Mouse (Mus musculus) CH12.LX (cell line): ENCODE data around the gene Zfp472. TPM values are rescaled to one million over a fixed set of nuclear protein-coding genes. Genes with fewer than 3 reads are reported as not detected.

ENCODE experiments used
- DNase-seq: peaks from one replicate; pipeline ENCODE4 v3.0.0-alpha.2; 2013; ENCODE audit errors: extremely low read depth
- H3K27ac ChIP-seq: 2 replicates; pipeline ENCODE4 v1.5.1; 2012; ENCODE audit warnings: low read depth, mild to moderate bottlenecking, control low read depth, moderate library complexity; ENCODE audit not compliant: insufficient read depth
- H3K27me3 ChIP-seq: replicated peaks from 2 replicates; pipeline ENCODE3; 2012; ENCODE audit warnings: inconsistent platforms
- H3K36me3 ChIP-seq, 2 experiments: replicated peaks in 1 of 2; 2 replicates each; pipeline versions ENCODE3 to v1.6.1; 2012; ENCODE audit warnings: inconsistent platforms in 1 of 2, low read length in 1 of 2, mild to moderate bottlenecking in 1 of 2, mixed read lengths in 1 of 2, moderate library complexity in 1 of 2; ENCODE audit not compliant: control insufficient read depth in 1 of 2, insufficient read depth in 1 of 2
- H3K4me1 ChIP-seq, 2 experiments: 2 replicates each; pipeline ENCODE4 v1.6.1; 2012; ENCODE audit warnings: inconsistent platforms in 1 of 2, moderate library complexity in 1 of 2; ENCODE audit not compliant: insufficient read depth in 2 of 2, control insufficient read depth in 1 of 2
- H3K4me2 ChIP-seq: 2 replicates; pipeline ENCODE4 v1.6.1; 2012; ENCODE audit warnings: low read depth, mild to moderate bottlenecking, control low read depth; ENCODE audit not compliant: poor library complexity, insufficient read depth, severe bottlenecking
- H3K4me3 ChIP-seq, 3 experiments: fragments of 150-350 bp in 1 of 3; sonication (generic) in 1 of 3; replicated peaks in 1 of 3; 2 replicates each; pipeline versions ENCODE3 to v1.5.1; 2011 to 2012; ENCODE audit warnings: low read depth in 2 of 3, low read length in 2 of 3, mild to moderate bottlenecking in 2 of 3, moderate library complexity in 2 of 3, control low read depth in 1 of 3, improper control_type of control experiment in 1 of 3, inconsistent platforms in 1 of 3, mixed read lengths in 1 of 3; ENCODE audit not compliant: poor library complexity in 1 of 3
- H3K79me2 ChIP-seq: replicated peaks from 2 replicates; pipeline ENCODE4 v1.6.1; 2012; ENCODE audit warnings: mild to moderate bottlenecking, moderate library complexity; ENCODE audit not compliant: control insufficient read depth, poor library complexity, insufficient read depth, severe bottlenecking; ENCODE audit errors: extremely low read depth
- H3K9ac ChIP-seq: 2 replicates; pipeline ENCODE4 v1.6.1; 2012; ENCODE audit warnings: low read depth, mild to moderate bottlenecking, control low read depth, moderate library complexity; ENCODE audit not compliant: insufficient read depth
- H3K9me3 ChIP-seq: replicated peaks from 2 replicates; pipeline ENCODE3; 2012; ENCODE audit warnings: low read length, inconsistent platforms, mixed read lengths
- CHD1 ChIP-seq: IDR thresholded peaks from 2 replicates; pipeline ENCODE4 v1.6.1; 2012; ENCODE audit warnings: low read depth, low read length, improper control_type of control experiment, inconsistent platforms
- CHD2 ChIP-seq: IDR thresholded peaks from 2 replicates; pipeline ENCODE4 v1.6.1; 2011; ENCODE audit warnings: low read length, improper control_type of control experiment
- CTCF ChIP-seq, 2 experiments: IDR thresholded peaks in 1 of 2; conservative IDR thresholded peaks in 1 of 2; 2 replicates each; pipeline ENCODE4 v1.5.1; 2011 to 2012; ENCODE audit warnings: low read depth in 2 of 2, low read length in 2 of 2, improper control_type of control experiment in 1 of 2, inconsistent platforms in 1 of 2, mild to moderate bottlenecking in 1 of 2, moderate library complexity in 1 of 2
- ELF1 ChIP-seq: IDR thresholded peaks from 2 replicates; pipeline ENCODE4 v1.6.1; 2014; ENCODE audit warnings: low read depth, mild to moderate bottlenecking, inconsistent platforms, low read length, improper control_type of control experiment
- EP300 ChIP-seq: IDR thresholded peaks from 2 replicates; pipeline ENCODE4 v1.6.1; 2011; ENCODE audit warnings: low read length, improper control_type of control experiment
- ETS1 ChIP-seq: conservative IDR thresholded peaks from 2 replicates; pipeline ENCODE4 v1.6.1; 2012; ENCODE audit warnings: low read depth, mild to moderate bottlenecking, inconsistent platforms, low read length, improper control_type of control experiment, moderate library complexity
- JUN ChIP-seq: IDR thresholded peaks from 2 replicates; pipeline ENCODE4 v1.6.1; 2011; ENCODE audit warnings: low read depth, mild to moderate bottlenecking, low read length, improper control_type of control experiment, moderate library complexity; ENCODE audit not compliant: insufficient read depth
- JUND ChIP-seq: conservative IDR thresholded peaks from 2 replicates; pipeline ENCODE4 v1.6.1; 2011; ENCODE audit warnings: low read depth, low read length, improper control_type of control experiment
- MAX ChIP-seq: IDR thresholded peaks from 2 replicates; pipeline ENCODE4 v1.6.1; 2011; ENCODE audit warnings: low read length, improper control_type of control experiment
- MAZ ChIP-seq: IDR thresholded peaks from 2 replicates; pipeline ENCODE4 v1.6.1; 2012; ENCODE audit warnings: low read depth, mild to moderate bottlenecking, inconsistent platforms, low read length, improper control_type of control experiment, moderate library complexity
- MEF2A ChIP-seq: IDR thresholded peaks from 2 replicates; pipeline ENCODE4 v1.6.1; 2014; ENCODE audit warnings: low read depth, mild to moderate bottlenecking, inconsistent platforms, low read length, improper control_type of control experiment, borderline replicate concordance
- MYC ChIP-seq: IDR thresholded peaks from 2 replicates; pipeline ENCODE4 v1.6.1; 2011; ENCODE audit warnings: low read depth, mild to moderate bottlenecking, improper control_type of control experiment, low read length
- NRF1 ChIP-seq: IDR thresholded peaks from 2 replicates; pipeline ENCODE4 v1.6.1; 2014; ENCODE audit warnings: low read depth, mild to moderate bottlenecking, inconsistent platforms, low read length, improper control_type of control experiment, moderate library complexity
- PAX5 ChIP-seq: IDR thresholded peaks from 2 replicates; pipeline ENCODE4 v1.6.1; 2012; ENCODE audit warnings: low read length, inconsistent platforms, mixed read lengths
- POLR2A ChIP-seq: IDR thresholded peaks from 2 replicates; pipeline ENCODE4 v1.6.1; 2011; ENCODE audit warnings: low read depth, mild to moderate bottlenecking, improper control_type of control experiment, low read length
- RAD21 ChIP-seq: IDR thresholded peaks from 2 replicates; pipeline ENCODE4 v1.6.1; 2011; ENCODE audit warnings: low read depth, mild to moderate bottlenecking, low read length, improper control_type of control experiment, moderate library complexity
- SMC3 ChIP-seq: IDR thresholded peaks from 2 replicates; pipeline ENCODE4 v1.6.1; 2011; ENCODE audit warnings: low read depth, low read length, improper control_type of control experiment
- TBP ChIP-seq: conservative IDR thresholded peaks from 2 replicates; pipeline ENCODE4 v1.6.1; 2011; ENCODE audit warnings: low read depth, low read length, improper control_type of control experiment
- TCF12 ChIP-seq: IDR thresholded peaks from 2 replicates; pipeline ENCODE4 v1.6.1; 2014; ENCODE audit warnings: low read depth, mild to moderate bottlenecking, inconsistent platforms, low read length, improper control_type of control experiment
- USF1 ChIP-seq: IDR thresholded peaks from 2 replicates; pipeline ENCODE4 v1.6.1; 2014; ENCODE audit warnings: low read depth, mild to moderate bottlenecking, inconsistent platforms, low read length, improper control_type of control experiment
- ZKSCAN1 ChIP-seq: IDR thresholded peaks from 2 replicates; pipeline ENCODE4 v1.6.1; 2012; ENCODE audit warnings: low read depth, inconsistent platforms, low read length, improper control_type of control experiment, borderline replicate concordance
- ZMIZ1 ChIP-seq: IDR thresholded peaks from 2 replicates; pipeline ENCODE4 v1.6.1; 2012; ENCODE audit warnings: low read depth, mild to moderate bottlenecking, inconsistent platforms, low read length, improper control_type of control experiment
- ZNF384 ChIP-seq: IDR thresholded peaks from 2 replicates; pipeline ENCODE4 v1.6.1; 2012; ENCODE audit warnings: low read depth, low read length, improper control_type of control experiment, inconsistent platforms
- dilution Hi-C: fragments of 300-500 bp; cut with MboI; formaldehyde crosslinking; loops from 2 replicates; pipeline ENCODE4 v1.14.3; 2020; ENCODE audit warnings: low sequenced_read_pairs; ENCODE audit not compliant: extremely low pct_unique_long_range_greater_than_20kb, extremely low pct_ligation_motif_present
- in situ Hi-C: fragments of 300-500 bp; cut with MboI; formaldehyde crosslinking; loops from 3 replicates; pipeline ENCODE4 v1.14.3; 2019; ENCODE audit warnings: low sequenced_read_pairs, low pct_ligation_motif_present, low pct_unique_long_range_greater_than_20kb, mixed read lengths
- polyA plus RNA-seq: library from polyadenylated mRNA; unstranded; fragments of >175 nt; gene quantifications from 2 replicates; pipeline ENCODE4 v1.2.1, GENCODE M21; 2012; ENCODE audit warnings: low read depth; ENCODE audit not compliant: insufficient read length
- total RNA-seq, 2 experiments: library from RNA; depleted of rRNA; stranded (reverse); fragments of 300-350 nt in 1 of 2; fragments of >200 nt in 1 of 2; gene quantifications; 2 replicates each; pipeline ENCODE4 v1.2.3; 2012 to 2014

The Zfp472 gene
- total and polyA plus RNA-seq, 3 experiments: 9.7 to 27.8 (median 13.6) TPM

DNA sequence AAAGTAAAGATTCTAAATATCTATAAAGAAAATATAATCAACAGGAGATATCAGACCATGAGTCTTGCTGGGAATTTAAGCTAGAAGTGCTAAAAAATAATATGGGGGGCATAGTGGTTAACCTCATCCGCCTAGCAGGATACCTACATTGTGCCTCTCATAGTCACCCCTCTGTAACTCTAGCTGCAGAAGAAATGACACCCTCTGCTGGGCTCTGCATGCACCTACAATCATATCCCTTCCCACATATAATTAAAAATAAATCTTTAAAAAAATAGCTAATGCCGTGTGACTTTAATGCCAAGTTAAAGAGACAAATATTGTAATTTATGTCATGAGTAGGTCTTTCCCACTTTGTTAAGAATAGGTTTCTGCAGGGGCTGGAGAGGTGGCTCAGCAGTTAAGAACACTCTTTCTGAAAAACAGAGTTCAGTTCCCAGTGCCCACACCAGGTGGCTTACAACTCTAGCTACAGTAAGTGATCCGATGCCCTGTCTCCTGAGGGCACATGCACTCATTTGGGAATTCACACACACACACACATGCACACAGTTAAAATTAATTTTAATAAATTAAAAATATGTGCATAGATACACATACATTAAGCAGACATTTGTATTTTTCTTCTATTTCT, 21.1 kb upstream of the Zfp472 start:
- H3K4me2 ChIP-seq: no peak overlapping the region
- TF ChIP-seq ZMIZ1: no peak
- no peak for TF ChIP-seq ZKSCAN1
- TF ChIP-seq MAX: no peak
- TF ChIP-seq TBP: no peak
- peak; percentile 27 for TF ChIP-seq SMC3
- no peak for TF ChIP-seq TCF12
- TF ChIP-seq RAD21: peak; percentile 3
- no peak for TF ChIP-seq MYC
- TF ChIP-seq MAZ: no peak
- TF ChIP-seq USF1: no peak
- no peak for TF ChIP-seq ELF1
- TF ChIP-seq CHD1: no peak
- no peak for TF ChIP-seq JUND
- no peak for TF ChIP-seq MEF2A
- no peak for TF ChIP-seq POLR2A
- no peak for TF ChIP-seq ZNF384
- no peak for TF ChIP-seq JUN
- no peak for TF ChIP-seq PAX5
- no peak for TF ChIP-seq ETS1
- peak; percentile 11 to 48; a peak in 3 of 4 replicates for TF ChIP-seq CTCF (conservative IDR thresholded peaks at IDR 0.05 in 1 of 2, IDR thresholded peaks at IDR 0.05 in 1 of 2; ENCODE audit: low read depth in 2 of 2, low read length in 2 of 2)
- TF ChIP-seq CHD2: no peak
- TF ChIP-seq NRF1: no peak
- no peak for TF ChIP-seq EP300
- dilution Hi-C loops: no loop called here
- H3K9ac ChIP-seq: no peak overlapping the region
- peaks cover 9 to 36% of the 10 kb centered on the region in 2 experiments for H3K4me1 ChIP-seq
- peaks cover 0 to 29% of the 10 kb centered on the region in 2 experiments for H3K36me3 ChIP-seq
- H3K27me3 ChIP-seq: no peaks in the 10 kb centered on the region
- no peak overlapping the region for H3K27ac ChIP-seq
- DNase-seq: no peak
- no peaks in the 10 kb centered on the region for H3K79me2 ChIP-seq
- in situ Hi-C loops: loop anchor here (5.0 kb wide), 1 partner anchor 37 kb away; no protein-coding TSS in a partner anchor
- H3K4me3 ChIP-seq: no peak overlapping the region
- H3K9me3 ChIP-seq: no peaks in the 10 kb centered on the region
